Mouse (Mus musculus): ENCODE data around the gene Macrod2. TPM values are rescaled to one million over a fixed set of nuclear protein-coding genes. Genes with fewer than 3 reads are reported as not detected.

Macrod2 gene
- polyA plus RNA-seq, 1 experiment from 2014 or later: 59.2 TPM

- H3K4me2 ChIP-seq (replicated peaks): no peak overlapping the region
- no peak for ATAC-seq (ENCODE audit: low FRiP score)
- WGBS: 37% methylated on average over 2 of the region's 2 CpGs
- H3K27me3 ChIP-seq: no peaks in the 10 kb centered on the region
- H3K9ac ChIP-seq: no peak overlapping the region
- no peaks in the 10 kb centered on the region for H3K36me3 ChIP-seq
- H3K4me1 ChIP-seq: no peaks in the 10 kb centered on the region
- no peak overlapping the region for H3K4me3 ChIP-seq
- no peak overlapping the region for H3K27ac ChIP-seq
- H3K9me3 ChIP-seq (replicated peaks): no peaks in the 10 kb centered on the region
Measured at GRCm38 (mm10) chr2:141859220-141859619, 1464.1 kb downstream of the Macrod2 start.

GRCm38 (mm10) chr2:141861679-141862268, 1466.7 kb downstream of the Macrod2 start:
- Histone ChIP-seq H3K4me3 (no peak overlapping the region), H3K27ac (no peak overlapping the region), H3K9me3 (replicated peaks) (no peaks in the 10 kb centered on the region), H3K9ac (no peak overlapping the region), H3K4me1 (no peaks in the 10 kb centered on the region), H3K4me2 (replicated peaks) (no peak overlapping the region), H3K36me3 (no peaks in the 10 kb centered on the region), H3K27me3 (no peaks in the 10 kb centered on the region)
- WGBS: 84% methylated on average over 6 of the region's 6 CpGs
- ATAC-seq (ENCODE audit: low FRiP score): no peak

DNA sequence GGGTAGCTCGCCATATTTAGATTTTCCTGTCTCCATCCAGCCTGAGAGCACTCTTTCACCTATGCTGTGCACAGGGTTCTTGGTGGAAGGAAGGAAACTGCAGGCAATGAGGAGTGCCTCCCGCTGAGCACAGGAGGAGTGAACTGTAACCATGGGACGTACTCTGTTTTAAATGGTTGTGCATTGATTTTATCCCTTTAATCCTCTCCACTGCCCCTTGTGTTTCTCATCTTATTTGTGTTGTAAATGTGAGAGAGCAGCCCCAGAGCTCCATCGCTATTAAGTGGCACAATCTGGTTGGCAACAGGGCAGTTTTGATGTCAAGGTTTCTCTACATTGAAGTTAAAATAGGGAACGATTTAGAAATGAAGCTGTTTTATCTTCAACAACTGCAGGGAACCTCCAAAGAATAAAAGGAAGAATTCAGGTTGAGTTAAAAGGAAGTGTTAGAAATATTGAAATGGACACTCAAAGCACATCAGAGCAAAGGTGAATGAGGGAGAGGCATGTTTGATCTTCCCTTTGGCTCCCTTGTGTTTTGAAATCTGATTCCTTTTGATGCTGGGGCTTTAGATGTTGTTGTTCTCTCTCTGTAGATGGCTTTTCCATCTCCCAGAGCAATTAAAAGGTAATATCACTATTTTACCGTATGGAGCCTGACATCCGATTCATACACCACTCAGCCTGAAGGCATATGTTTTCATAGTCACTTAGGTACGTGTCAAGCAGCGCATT, 1467.6 kb downstream of the Macrod2 start:
- Histone ChIP-seq H3K27ac (no peak overlapping the region), H3K4me3 (no peak overlapping the region), H3K4me1 (no peaks in the 10 kb centered on the region), H3K36me3 (no peaks in the 10 kb centered on the region), H3K4me2 (replicated peaks) (no peak overlapping the region), H3K9me3 (replicated peaks) (no peaks in the 10 kb centered on the region), H3K27me3 (no peaks in the 10 kb centered on the region), H3K9ac (no peak overlapping the region)
- WGBS: 48% methylated on average over 9 of the region's 9 CpGs
- ATAC-seq (ENCODE audit: low FRiP score): no peak

DNA sequence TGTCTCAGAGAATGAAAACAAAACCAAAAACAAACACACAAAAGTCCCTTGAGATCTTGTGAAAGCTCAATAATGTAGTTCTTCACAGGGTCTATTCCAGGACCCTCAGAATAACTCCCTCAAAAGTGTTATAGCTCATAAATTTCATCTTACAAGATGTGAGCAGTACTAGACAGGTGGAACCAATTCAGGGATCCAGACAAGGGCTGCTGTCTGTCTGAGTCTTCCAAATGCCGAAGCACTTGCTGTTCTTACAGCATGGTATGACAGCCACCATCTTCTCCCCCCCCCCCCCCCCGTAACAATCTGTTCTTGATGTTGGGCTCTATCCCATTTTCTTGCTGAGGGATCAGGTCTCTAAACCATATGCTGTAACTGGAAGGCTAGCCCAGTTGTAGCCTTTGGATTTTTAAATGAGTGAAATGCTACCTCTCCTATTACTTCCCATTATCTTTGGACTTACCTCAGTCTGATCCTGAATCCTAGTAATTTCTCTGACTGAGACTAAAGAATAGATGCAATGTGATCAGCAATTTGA, 1468.6 kb downstream of the Macrod2 start:
- Histone ChIP-seq H3K36me3 (no peaks in the 10 kb centered on the region), H3K27me3 (no peaks in the 10 kb centered on the region), H3K4me2 (replicated peaks) (no peak overlapping the region), H3K4me1 (no peaks in the 10 kb centered on the region), H3K27ac (no peak overlapping the region), H3K4me3 (no peak overlapping the region), H3K9me3 (replicated peaks) (no peaks in the 10 kb centered on the region), H3K9ac (no peak overlapping the region)
- 84% methylated on average over 2 of the region's 2 CpGs for WGBS
- ATAC-seq (ENCODE audit: low FRiP score): no peak

GRCm38 (mm10) chr2:141870930-141871329, 1475.8 kb downstream of the Macrod2 start:
- WGBS: 90% methylated on average over 4 of the region's 4 CpGs
- Histone ChIP-seq H3K9ac (no peak overlapping the region), H3K9me3 (replicated peaks) (no peaks in the 10 kb centered on the region), H3K4me1 (no peaks in the 10 kb centered on the region), H3K27me3 (no peaks in the 10 kb centered on the region), H3K36me3 (no peaks in the 10 kb centered on the region), H3K4me2 (replicated peaks) (no peak overlapping the region), H3K4me3 (no peak overlapping the region), H3K27ac (no peak overlapping the region)
- no peak for ATAC-seq (ENCODE audit: low FRiP score)

DNA sequence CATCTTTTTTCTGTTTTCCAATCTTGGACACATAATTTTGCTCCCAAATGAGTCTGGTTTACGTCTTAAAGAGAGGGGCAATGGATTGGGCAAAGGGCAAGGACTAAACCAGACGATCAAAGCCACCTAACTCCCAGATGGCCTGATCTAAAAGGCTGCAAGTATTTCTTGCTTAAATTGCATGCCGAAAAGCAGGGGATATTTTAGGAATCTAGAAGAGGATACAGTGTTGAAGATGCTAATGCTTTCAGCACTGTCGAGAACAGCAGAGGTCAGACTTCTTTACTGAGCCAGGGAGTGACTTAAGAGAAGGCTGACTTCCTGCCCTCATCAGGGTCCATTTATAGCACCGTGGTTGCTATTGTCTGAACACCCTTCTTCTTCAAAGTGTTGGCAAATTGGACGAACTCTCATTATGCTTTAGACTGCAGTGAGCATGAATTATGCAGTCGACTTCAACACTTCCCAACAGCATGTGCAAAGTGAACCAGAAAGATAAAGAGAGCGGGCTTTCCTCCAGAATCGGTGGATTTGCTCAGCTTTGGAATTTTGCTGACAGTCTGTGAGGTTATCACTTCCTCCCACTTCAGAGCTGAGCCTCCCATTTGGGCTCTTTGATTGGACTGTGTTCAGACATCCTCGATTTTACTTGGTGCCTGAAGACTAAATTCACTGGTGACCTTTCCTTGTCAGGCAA, 1481.2 kb downstream of the Macrod2 start:
- ATAC-seq (ENCODE audit: low FRiP score): no peak
- no peaks in the 10 kb centered on the region for H3K9me3 ChIP-seq (replicated peaks)
- H3K36me3 ChIP-seq: no peaks in the 10 kb centered on the region
- no peak overlapping the region for H3K4me3 ChIP-seq
- no peak overlapping the region for H3K27ac ChIP-seq
- no peaks in the 10 kb centered on the region for H3K4me1 ChIP-seq
- WGBS: 62% methylated on average over 10 of the region's 10 CpGs
- H3K4me2 ChIP-seq (replicated peaks): no peak overlapping the region
- no peaks in the 10 kb centered on the region for H3K27me3 ChIP-seq
- no peak overlapping the region for H3K9ac ChIP-seq

DNA sequence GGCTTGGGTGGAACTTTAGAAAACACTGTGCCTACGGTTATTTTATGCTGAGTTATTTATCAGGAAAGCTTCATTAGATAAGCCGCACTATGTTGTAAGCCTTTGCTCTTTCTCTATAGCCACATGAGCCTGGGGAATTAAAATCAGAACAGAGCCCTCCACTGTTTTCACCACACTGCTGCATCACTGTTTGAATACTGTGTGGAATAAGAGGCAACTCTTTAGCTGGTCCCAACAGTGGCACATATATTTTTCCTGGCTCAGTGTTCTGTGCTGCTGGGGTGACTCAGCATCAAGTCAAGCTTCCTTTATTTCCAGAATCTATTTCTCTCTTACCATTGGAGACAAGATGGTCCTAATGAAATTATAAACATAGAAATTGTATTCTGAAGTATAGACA, 1481.8 kb downstream of the Macrod2 start:
- Histone ChIP-seq H3K36me3 (no peaks in the 10 kb centered on the region), H3K4me3 (no peak overlapping the region), H3K4me2 (replicated peaks) (no peak overlapping the region), H3K27me3 (no peaks in the 10 kb centered on the region), H3K9ac (no peak overlapping the region), H3K27ac (no peak overlapping the region), H3K9me3 (replicated peaks) (no peaks in the 10 kb centered on the region), H3K4me1 (no peaks in the 10 kb centered on the region)
- 88% methylated on average over 2 of the region's 2 CpGs for WGBS
- no peak for ATAC-seq (ENCODE audit: low FRiP score)

DNA sequence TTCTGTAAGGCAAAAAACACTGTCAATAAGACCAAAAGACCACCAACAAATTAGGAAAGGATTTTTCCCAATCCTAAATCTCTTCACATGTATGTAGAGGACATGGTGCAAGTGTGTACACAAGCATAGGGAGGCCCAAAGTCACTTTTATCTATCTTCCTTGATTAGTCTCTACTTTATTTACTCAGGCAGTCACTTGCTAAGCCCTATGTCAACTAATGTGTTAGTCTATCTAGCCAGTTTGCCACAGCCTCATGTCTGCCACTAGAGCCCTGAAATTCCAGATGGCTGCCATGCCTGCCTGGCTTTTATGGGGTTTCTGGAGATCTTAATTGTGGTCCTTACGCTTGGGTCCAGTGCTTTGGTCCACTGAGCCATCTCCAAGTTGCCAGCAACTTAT, 1483.4 kb downstream of the Macrod2 start:
- no peaks in the 10 kb centered on the region for H3K9me3 ChIP-seq (replicated peaks)
- no peaks in the 10 kb centered on the region for H3K27me3 ChIP-seq
- no peak overlapping the region for H3K27ac ChIP-seq
- ATAC-seq (ENCODE audit: low FRiP score): no peak
- H3K4me3 ChIP-seq: no peak overlapping the region
- no peaks in the 10 kb centered on the region for H3K4me1 ChIP-seq
- no peak overlapping the region for H3K4me2 ChIP-seq (replicated peaks)
- no peaks in the 10 kb centered on the region for H3K36me3 ChIP-seq
- H3K9ac ChIP-seq: no peak overlapping the region
- 78% methylated on average over 1 of the region's 1 CpGs for WGBS

DNA sequence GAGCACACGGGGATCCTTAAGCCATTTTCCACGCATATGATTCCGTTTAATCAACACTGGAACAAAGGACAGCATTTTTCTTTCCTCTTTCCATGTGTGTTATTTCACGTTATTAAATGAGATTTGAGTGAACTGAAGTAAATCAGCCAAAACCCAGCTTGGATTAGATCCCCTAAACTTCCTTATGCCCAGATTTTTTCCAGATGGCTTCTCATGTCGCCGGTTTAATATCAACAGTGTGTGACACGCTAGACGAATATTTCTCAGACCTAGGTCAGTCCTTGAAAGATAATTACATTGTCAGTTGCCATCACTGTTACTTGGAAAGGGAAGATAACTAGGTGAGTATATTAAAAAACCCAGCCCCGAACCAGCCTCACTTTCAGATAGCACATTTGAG, 1484.6 kb downstream of the Macrod2 start:
- ATAC-seq (ENCODE audit: low FRiP score): no peak
- H3K4me2 ChIP-seq (replicated peaks): no peak overlapping the region
- no peaks in the 10 kb centered on the region for H3K27me3 ChIP-seq
- 62% methylated on average over 9 of the region's 9 CpGs for WGBS
- H3K9me3 ChIP-seq (replicated peaks): no peaks in the 10 kb centered on the region
- H3K27ac ChIP-seq: no peak overlapping the region
- H3K36me3 ChIP-seq: no peaks in the 10 kb centered on the region
- H3K4me1 ChIP-seq: no peaks in the 10 kb centered on the region
- H3K4me3 ChIP-seq: no peak overlapping the region
- no peak overlapping the region for H3K9ac ChIP-seq

DNA sequence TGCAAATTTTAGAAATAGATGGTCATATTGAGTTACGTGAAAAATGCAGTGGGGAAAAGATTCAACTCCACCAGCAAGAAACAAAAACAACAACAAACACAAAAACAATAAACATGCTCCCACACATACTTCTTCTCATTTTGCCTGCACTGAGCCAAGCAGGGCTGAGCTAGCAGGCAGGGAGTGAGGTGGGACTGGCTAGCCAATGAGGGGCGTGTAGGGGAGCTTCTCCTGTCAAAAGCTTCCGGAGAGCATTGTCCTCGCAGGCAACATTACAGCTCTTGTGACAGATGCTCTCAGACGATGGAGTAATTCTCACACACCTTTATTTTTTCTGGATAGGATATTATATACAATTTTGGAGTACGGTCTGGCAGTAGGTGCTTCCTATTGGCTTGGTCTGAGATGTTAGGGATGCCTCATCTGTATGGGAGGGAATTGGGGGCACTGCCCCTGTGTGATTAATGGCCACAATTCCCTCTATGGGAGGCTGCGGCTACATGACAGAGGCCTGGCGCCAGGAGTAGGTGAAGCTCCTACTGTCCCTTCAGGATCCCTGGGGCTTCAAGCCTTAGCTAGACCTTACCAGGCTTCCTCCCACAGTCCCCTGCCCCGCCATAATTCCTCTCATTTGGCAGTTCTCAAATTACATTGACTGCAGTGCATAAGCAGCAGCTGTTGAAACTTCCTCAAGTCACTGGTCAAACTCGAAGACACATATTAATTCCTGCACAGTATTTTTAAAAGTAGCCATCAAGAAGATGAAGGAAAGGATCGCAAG, 1491.8 kb downstream of the Macrod2 start:
- no peak for ATAC-seq (ENCODE audit: low FRiP score)
- 64% methylated on average over 11 of the region's 11 CpGs for WGBS
- no peaks in the 10 kb centered on the region; the same call in 1 of the 2 replicates for H3K4me1 ChIP-seq
- no peaks in the 10 kb centered on the region for H3K9me3 ChIP-seq (replicated peaks)
- H3K9ac ChIP-seq: no peak overlapping the region
- H3K4me2 ChIP-seq (replicated peaks): no peak overlapping the region
- no peak overlapping the region for H3K27ac ChIP-seq
- no peaks in the 10 kb centered on the region for H3K36me3 ChIP-seq
- H3K27me3 ChIP-seq: no peaks in the 10 kb centered on the region
- H3K4me3 ChIP-seq: no peak overlapping the region

- Histone ChIP-seq H3K4me2 (replicated peaks) (no peak overlapping the region), H3K4me3 (no peak overlapping the region), H3K9me3 (replicated peaks) (no peaks in the 10 kb centered on the region), H3K36me3 (no peaks in the 10 kb centered on the region), H3K9ac (no peak overlapping the region), H3K27ac (no peak overlapping the region), H3K4me1 (no peaks in the 10 kb centered on the region; the same call in 1 of the 2 replicates), H3K27me3 (no peaks in the 10 kb centered on the region)
- 84% methylated on average over 2 of the region's 2 CpGs for WGBS
- no peak for ATAC-seq (ENCODE audit: low FRiP score)
Measured at GRCm38 (mm10) chr2:141889497-141889896, 1494.4 kb downstream of the Macrod2 start.

- Histone ChIP-seq H3K4me2 (replicated peaks) (no peak overlapping the region), H3K27me3 (no peaks in the 10 kb centered on the region), H3K36me3 (no peaks in the 10 kb centered on the region), H3K4me3 (no peak overlapping the region), H3K9me3 (replicated peaks) (no peaks in the 10 kb centered on the region), H3K9ac (no peak overlapping the region), H3K27ac (no peak overlapping the region), H3K4me1 (no peaks in the 10 kb centered on the region)
- ATAC-seq (ENCODE audit: low FRiP score): no peak
Measured at GRCm38 (mm10) chr2:141897951-141898350, 1502.8 kb downstream of the Macrod2 start.
